Mouse (Mus musculus): ENCODE results near the gene Aicda. TPM values are rescaled to one million over a fixed set of nuclear protein-coding genes. Genes with fewer than 3 reads are reported as not detected.

Aicda gene
- polyA plus RNA-seq, 1 experiment = not detected

DNA sequence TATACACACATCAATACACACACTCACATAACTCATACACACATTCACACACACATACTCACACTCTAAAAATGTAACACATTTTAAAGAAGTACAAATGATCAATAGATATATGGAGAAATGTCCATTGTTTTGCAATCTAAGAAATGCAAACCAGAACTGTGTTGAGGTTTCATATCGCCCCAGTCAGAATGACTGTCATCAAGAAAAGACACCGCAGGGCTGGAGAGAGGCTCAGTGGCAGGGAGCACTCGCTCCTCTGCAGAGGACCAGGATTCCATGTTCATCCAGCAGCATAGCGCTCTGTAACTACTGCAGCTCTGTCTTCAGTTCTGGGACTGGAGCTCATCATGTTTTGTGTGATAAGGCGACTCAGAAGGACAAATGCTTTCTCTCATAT lies 10.0 kb upstream of the Aicda start:
- Histone ChIP-seq H3K4me1 (ENCODE audit: control insufficient read depth, insufficient read depth, low read length) (no peaks in the 10 kb centered on the region), H3K4me3 (replicated peaks; ENCODE audit: control insufficient read depth, low read depth, low read length) (no peak overlapping the region), H3K27ac (ENCODE audit: control insufficient read depth, insufficient read depth, low read depth, low read length, poor library complexity) (no peak overlapping the region)
- WGBS = 73% methylated on average over 5 of the region's 5 CpGs
- TF ChIP-seq CTCF (IDR thresholded peaks at IDR 0.05; ENCODE audit: control insufficient read depth, insufficient read depth, low read length) (no peak), POLR2A (IDR thresholded peaks at IDR 0.05; ENCODE audit: borderline replicate concordance, control insufficient read depth, low read depth, low read length) (no peak)

DNA sequence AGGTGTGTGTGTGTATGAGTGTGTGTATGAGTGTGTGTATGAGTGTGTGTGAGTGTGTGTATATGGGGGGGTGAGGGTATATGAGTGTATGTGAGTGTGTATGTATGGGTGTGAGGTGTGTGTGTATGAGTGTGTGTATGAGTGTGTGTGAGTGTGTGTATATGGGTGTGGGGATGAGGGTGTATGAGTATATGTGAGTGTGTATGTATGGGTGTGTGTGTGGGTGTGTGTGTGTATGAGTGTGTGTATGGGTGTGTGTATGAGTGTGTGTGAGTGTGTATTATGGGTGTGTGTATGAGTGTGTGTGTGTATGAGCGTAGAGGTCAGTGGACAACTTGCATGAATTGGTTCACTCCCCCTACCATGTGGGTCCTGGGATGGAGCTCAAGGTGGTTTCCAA lies 8.9 kb upstream of the Aicda start:
- Histone ChIP-seq H3K4me1 (ENCODE audit: control insufficient read depth, insufficient read depth, low read length) (no peaks in the 10 kb centered on the region), H3K4me3 (replicated peaks; ENCODE audit: control insufficient read depth, low read depth, low read length) (no peak overlapping the region), H3K27ac (ENCODE audit: control insufficient read depth, insufficient read depth, low read depth, low read length, poor library complexity) (no peak overlapping the region)
- WGBS = 83% methylated on average over 1 of the region's 1 CpGs
- TF ChIP-seq POLR2A (IDR thresholded peaks at IDR 0.05; ENCODE audit: borderline replicate concordance, control insufficient read depth, low read depth, low read length) = no peak
- no peak for TF ChIP-seq CTCF (IDR thresholded peaks at IDR 0.05; ENCODE audit: control insufficient read depth, insufficient read depth, low read length)

DNA sequence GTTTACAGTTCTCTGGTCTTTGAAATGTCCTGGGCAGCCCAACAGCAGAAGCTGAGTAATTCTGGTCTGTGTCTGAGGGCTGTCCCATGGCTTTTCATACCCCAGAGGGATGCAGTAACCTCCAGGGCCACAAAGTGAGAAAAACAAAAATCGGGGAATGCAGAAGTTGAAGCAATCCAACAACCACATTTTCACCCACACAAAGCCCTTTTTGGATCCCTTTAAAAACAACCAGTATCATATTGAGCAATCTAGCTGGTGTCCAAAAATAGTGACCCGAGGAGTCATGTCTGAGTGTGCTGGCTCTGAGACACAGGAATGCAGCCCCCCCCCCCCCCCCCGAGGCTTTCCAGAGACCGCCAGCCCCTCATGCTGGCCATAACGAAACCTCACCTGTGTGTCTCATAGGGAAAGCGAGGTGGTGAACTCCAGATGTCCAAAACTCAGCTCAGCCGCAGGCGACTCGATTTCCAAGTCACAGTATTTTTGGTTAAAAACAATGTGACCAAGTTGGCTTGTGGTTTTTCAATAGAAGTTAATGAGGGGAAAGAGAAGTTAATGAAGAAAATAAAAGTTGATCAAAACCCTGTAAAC lies 8.2 kb upstream of the Aicda start:
- no peak overlapping the region for H3K27ac ChIP-seq (ENCODE audit: control insufficient read depth, insufficient read depth, low read depth, low read length, poor library complexity)
- H3K4me1 ChIP-seq (ENCODE audit: control insufficient read depth, insufficient read depth, low read length) = no peaks in the 10 kb centered on the region
- TF ChIP-seq CTCF (IDR thresholded peaks at IDR 0.05; ENCODE audit: control insufficient read depth, insufficient read depth, low read length) (no peak), POLR2A (IDR thresholded peaks at IDR 0.05; ENCODE audit: borderline replicate concordance, control insufficient read depth, low read depth, low read length) (no peak)
- no peak overlapping the region for H3K4me3 ChIP-seq (replicated peaks; ENCODE audit: control insufficient read depth, low read depth, low read length)
- 35% methylated on average over 9 of the region's 9 CpGs for WGBS

DNA sequence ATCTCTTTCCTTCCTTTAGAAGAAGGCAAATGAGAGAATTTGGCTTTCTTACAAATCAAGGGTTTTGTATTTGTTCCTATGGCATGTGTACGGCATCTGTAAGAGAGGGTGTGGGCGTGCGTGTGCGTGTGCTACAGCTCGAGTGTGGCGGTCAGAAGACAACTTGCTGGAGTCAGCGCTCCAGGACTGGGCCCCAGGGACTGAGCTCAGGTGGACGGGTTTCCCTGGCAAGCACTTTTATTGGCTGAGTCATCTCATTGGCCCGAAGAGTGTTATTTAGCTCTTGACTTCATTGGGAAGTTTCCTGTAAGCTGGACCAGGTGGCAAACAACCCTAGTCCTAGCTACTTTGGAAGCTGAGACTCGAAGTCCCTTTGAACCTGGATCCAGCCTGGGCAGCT lies 7.7 kb upstream of the Aicda start:
- no peaks in the 10 kb centered on the region for H3K4me1 ChIP-seq (ENCODE audit: control insufficient read depth, insufficient read depth, low read length)
- WGBS = 77% methylated on average over 10 of the region's 10 CpGs
- no peak overlapping the region for H3K27ac ChIP-seq (ENCODE audit: control insufficient read depth, insufficient read depth, low read depth, low read length, poor library complexity)
- TF ChIP-seq POLR2A (IDR thresholded peaks at IDR 0.05; ENCODE audit: borderline replicate concordance, control insufficient read depth, low read depth, low read length) (no peak), CTCF (IDR thresholded peaks at IDR 0.05; ENCODE audit: control insufficient read depth, insufficient read depth, low read length) (no peak)
- no peak overlapping the region for H3K4me3 ChIP-seq (replicated peaks; ENCODE audit: control insufficient read depth, low read depth, low read length)

DNA sequence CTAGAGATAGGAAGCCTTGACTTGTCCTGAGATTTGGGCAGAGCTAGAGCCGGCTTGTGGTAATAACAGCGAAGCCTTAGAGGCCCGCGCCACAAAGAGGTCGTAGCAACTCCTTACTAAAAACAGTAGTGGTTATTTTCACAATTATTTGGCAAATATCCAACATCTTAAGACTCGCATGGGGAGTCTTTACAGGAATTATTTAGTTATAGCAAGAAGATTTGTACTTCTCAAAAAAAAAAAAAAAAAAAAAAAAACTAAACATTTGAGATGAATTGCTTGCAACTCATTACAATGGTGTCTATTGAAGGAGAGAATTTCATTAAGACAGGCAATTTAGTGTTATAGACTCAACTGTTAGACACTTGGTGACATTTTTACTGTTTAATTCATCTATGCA lies 501 bp downstream of the Aicda start:
- TF ChIP-seq CTCF (IDR thresholded peaks at IDR 0.05; ENCODE audit: control insufficient read depth, insufficient read depth, low read length) = no peak
- no peak for TF ChIP-seq POLR2A (IDR thresholded peaks at IDR 0.05; ENCODE audit: borderline replicate concordance, control insufficient read depth, low read depth, low read length)
- no peak overlapping the region for H3K27ac ChIP-seq (ENCODE audit: control insufficient read depth, insufficient read depth, low read depth, low read length, poor library complexity)
- 52% methylated on average over 6 of the region's 6 CpGs for WGBS
- H3K4me1 ChIP-seq (ENCODE audit: control insufficient read depth, insufficient read depth, low read length) = no peaks in the 10 kb centered on the region; the same call in 1 of the 2 replicates
- H3K4me3 ChIP-seq (replicated peaks; ENCODE audit: control insufficient read depth, low read depth, low read length) = no peak overlapping the region

DNA sequence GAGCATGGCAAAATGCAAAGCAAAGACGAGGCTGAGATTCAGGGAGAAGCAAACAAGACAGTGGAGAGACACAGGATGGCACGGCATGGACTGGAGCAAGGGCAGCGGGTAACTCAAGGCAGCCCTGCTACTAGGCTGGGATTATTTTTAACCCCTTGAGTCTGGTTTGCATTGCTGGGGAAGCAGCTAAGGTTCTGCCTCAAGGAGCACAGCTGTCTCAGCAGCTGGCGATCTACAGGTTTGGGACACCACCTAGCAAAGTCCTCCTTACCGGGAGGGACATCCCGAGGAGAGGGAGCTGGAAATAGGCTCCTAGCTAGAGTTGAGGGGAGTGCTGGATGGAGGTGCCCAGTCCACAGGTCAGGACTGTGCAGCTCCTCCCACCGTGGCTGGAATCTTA lies 1.7 kb downstream of the Aicda start:
- H3K4me1 ChIP-seq (ENCODE audit: control insufficient read depth, insufficient read depth, low read length) = no peaks in the 10 kb centered on the region; the same call in 1 of the 2 replicates
- H3K27ac ChIP-seq (ENCODE audit: control insufficient read depth, insufficient read depth, low read depth, low read length, poor library complexity) = no peak overlapping the region
- H3K4me3 ChIP-seq (replicated peaks; ENCODE audit: control insufficient read depth, low read depth, low read length) = no peak overlapping the region
- WGBS = 36% methylated on average over 7 of the region's 7 CpGs
- TF ChIP-seq CTCF (IDR thresholded peaks at IDR 0.05; ENCODE audit: control insufficient read depth, insufficient read depth, low read length) (no peak), POLR2A (IDR thresholded peaks at IDR 0.05; ENCODE audit: borderline replicate concordance, control insufficient read depth, low read depth, low read length) (no peak)

DNA sequence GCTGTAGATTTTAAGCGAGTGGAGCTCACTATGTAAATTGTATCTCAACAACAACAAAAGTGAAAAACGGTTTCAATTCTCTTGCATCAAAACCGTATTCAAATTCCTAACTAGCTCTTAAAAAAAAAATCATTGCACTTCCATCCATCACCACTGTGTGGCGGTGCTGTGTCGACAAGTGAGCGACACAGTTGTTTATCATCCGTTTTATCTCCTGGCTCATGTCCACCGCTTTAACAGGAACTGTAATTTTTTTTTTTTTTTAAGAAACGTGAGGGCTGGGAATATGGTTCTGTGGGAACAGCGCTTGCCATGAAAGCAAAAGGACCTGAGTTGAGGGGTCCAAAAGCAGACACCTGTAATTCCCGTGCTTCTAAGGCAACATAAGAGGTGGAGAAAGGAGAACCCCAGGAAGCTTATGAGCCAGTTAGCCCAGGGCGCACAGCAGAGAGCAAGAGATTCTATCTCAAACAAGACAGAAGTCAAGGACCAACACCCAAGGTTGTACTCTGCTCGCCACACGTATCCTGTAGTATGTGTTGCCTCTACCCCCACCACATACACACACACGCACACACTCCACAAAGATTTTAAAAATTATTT lies 3.5 kb downstream of the Aicda start:
- Histone ChIP-seq H3K4me3 (replicated peaks; ENCODE audit: control insufficient read depth, low read depth, low read length) (no peak overlapping the region), H3K4me1 (ENCODE audit: control insufficient read depth, insufficient read depth, low read length) (no peaks in the 10 kb centered on the region; the same call in 1 of the 2 replicates), H3K27ac (ENCODE audit: control insufficient read depth, insufficient read depth, low read depth, low read length, poor library complexity) (no peak overlapping the region)
- TF ChIP-seq CTCF (IDR thresholded peaks at IDR 0.05; ENCODE audit: control insufficient read depth, insufficient read depth, low read length) (peak; percentile 69), POLR2A (IDR thresholded peaks at IDR 0.05; ENCODE audit: borderline replicate concordance, control insufficient read depth, low read depth, low read length) (no peak)
- WGBS = 11% methylated on average over 15 of the region's 15 CpGs

DNA sequence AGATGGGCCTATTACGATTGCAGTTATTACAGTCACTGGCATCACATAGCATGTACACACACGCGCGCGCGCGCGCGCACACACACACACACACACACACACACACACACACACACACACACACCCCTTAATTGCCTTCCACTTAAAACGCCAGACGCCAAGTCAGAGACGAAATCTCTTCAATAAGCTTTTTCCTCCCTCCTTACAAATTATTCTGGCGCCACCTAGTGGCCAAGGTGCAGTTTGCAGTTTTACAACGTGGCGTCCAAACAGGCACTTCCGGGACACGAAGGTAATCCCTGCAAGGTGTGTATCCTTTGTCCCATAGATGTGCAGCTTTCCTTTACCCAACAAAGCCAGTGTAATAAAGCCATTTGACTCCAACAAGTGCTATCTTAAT lies 6.8 kb downstream of the Aicda start:
- TF ChIP-seq POLR2A (IDR thresholded peaks at IDR 0.05; ENCODE audit: borderline replicate concordance, control insufficient read depth, low read depth, low read length) (no peak), CTCF (IDR thresholded peaks at IDR 0.05; ENCODE audit: control insufficient read depth, insufficient read depth, low read length) (peak; percentile 76)
- Histone ChIP-seq H3K27ac (ENCODE audit: control insufficient read depth, insufficient read depth, low read depth, low read length, poor library complexity) (no peak overlapping the region), H3K4me3 (replicated peaks; ENCODE audit: control insufficient read depth, low read depth, low read length) (no peak overlapping the region), H3K4me1 (ENCODE audit: control insufficient read depth, insufficient read depth, low read length) (peaks cover 2% of the 10 kb centered on the region; the same call in 1 of the 2 replicates)
- WGBS = 8% methylated on average over 17 of the region's 17 CpGs
